Mouse (Mus musculus): ENCODE results near the gene I830077J02Rik.

- no peak for TF ChIP-seq POLR2A (IDR thresholded peaks at IDR 0.05; ENCODE audit: borderline replicate concordance, low read depth, low read length)
- TF ChIP-seq CTCF (IDR thresholded peaks at IDR 0.05; ENCODE audit: low read depth, low read length), result no peak
These were observed 18.4 kb downstream of the I830077J02Rik start for GRCm38 (mm10) chr3:105913839-105914681.

Measured in bone marrow macrophage, adult 2 months (primary cell).